Mouse (Mus musculus) small intestine, adult 2 months (tissue): Measurements from ENCODE around the gene Eaf1. TPM values are rescaled to one million over a fixed set of nuclear protein-coding genes. Genes with fewer than 3 reads are reported as not detected.
"Not testable (repeated sequence)": the region's sequence is repeated elsewhere in the genome, so short reads cannot be mapped to it uniquely, and the experiment has no call there.

ENCODE experiments used
- H3K27ac ChIP-seq: fragments of 200-500 bp; 2 replicates; pipeline ENCODE4 v1.5.1; 2012; ENCODE audit warnings: low read depth, low read length, control low read depth, inconsistent platforms; ENCODE audit not compliant: insufficient read depth
- H3K27me3 ChIP-seq: fragments of 200-500 bp; 2 replicates; pipeline ENCODE4 v1.6.1; 2012; ENCODE audit warnings: mild to moderate bottlenecking, moderate library complexity, low read length, inconsistent platforms; ENCODE audit not compliant: control insufficient read depth, insufficient read depth
- H3K36me3 ChIP-seq: fragments of 200-500 bp; 2 replicates; pipeline ENCODE4 v1.6.1; 2012; ENCODE audit warnings: mild to moderate bottlenecking, low read length, control low read depth, inconsistent platforms; ENCODE audit not compliant: control insufficient read depth, insufficient read depth
- H3K4me1 ChIP-seq: fragments of 200-500 bp; 2 replicates; pipeline ENCODE4 v1.6.1; 2012; ENCODE audit warnings: low read length, inconsistent platforms, mixed read lengths; ENCODE audit not compliant: control insufficient read depth, insufficient read depth, insufficient read length
- H3K4me3 ChIP-seq: fragments of 200-500 bp; 2 replicates; pipeline ENCODE4 v1.5.1; 2012; ENCODE audit warnings: low read depth, mild to moderate bottlenecking, control low read depth, inconsistent platforms, low read length, moderate library complexity
- CTCF ChIP-seq: fragments of 200-500 bp; IDR thresholded peaks from 2 replicates; pipeline ENCODE4 v1.5.1; 2012; ENCODE audit warnings: low read depth, mild to moderate bottlenecking, control low read depth, inconsistent platforms, low read length, moderate library complexity, mixed read lengths; ENCODE audit not compliant: insufficient replicate concordance, insufficient read length; ENCODE audit errors: extremely low read depth
- POLR2A ChIP-seq: fragments of 200-500 bp; IDR thresholded peaks from 2 replicates; pipeline ENCODE4 v1.6.1; 2012; ENCODE audit warnings: low read depth, mild to moderate bottlenecking, control low read depth, inconsistent platforms, low read length, moderate library complexity
- WGBS: fragments of 180-500 bp; shearing (Covaris S2); methylation state at CpG from one replicate; pipeline ENCODE4 v1.1.7; 2018; 5-methylcytosine and 5-hydroxymethylcytosine counted together
- polyA plus RNA-seq: library from polyadenylated mRNA; depleted of rRNA; stranded (reverse); fragments of >200 nt; gene quantifications from 2 replicates; pipeline ENCODE4 v1.2.3, GENCODE M21; 2012; rRNA removed

Gene Eaf1
- 14.5 and 24.0 TPM in 2 replicates for polyA plus RNA-seq

GRCm38 (mm10) chr14:31494349-31494974 lies at the start of gene Eaf1:
Gene Eaf1, plus strand, starts transcription at chr14:31494399.
- H3K36me3 ChIP-seq: peaks cover 15% of the 10 kb centered on the region
- WGBS: under 1% methylated on average over 37 of the region's 37 CpGs
- H3K27ac ChIP-seq: peak within 1 kb of the TSS; percentile 72
- H3K4me1 ChIP-seq: peaks cover 13% of the 10 kb centered on the region
- no peaks in the 10 kb centered on the region for H3K27me3 ChIP-seq
- peak within 1 kb of the TSS; percentile 98 for H3K4me3 ChIP-seq
- no peak for TF ChIP-seq CTCF
- no peak for TF ChIP-seq POLR2A

GRCm38 (mm10) chr14:31448994-31449393 lies 45.2 kb upstream of the Eaf1 start:
- Histone ChIP-seq H3K27ac (no peak overlapping the region), H3K36me3 (no peaks in the 10 kb centered on the region), H3K4me3 (no peak overlapping the region), H3K4me1 (no peaks in the 10 kb centered on the region; the same call in 1 of the 2 replicates), H3K27me3 (no peaks in the 10 kb centered on the region)
- WGBS: 45% methylated on average over 5 of the region's 5 CpGs
- TF ChIP-seq CTCF: no peak
- TF ChIP-seq POLR2A: no peak

- not testable (repeated sequence) for H3K4me1 ChIP-seq, H3K27ac ChIP-seq, H3K27me3 ChIP-seq, H3K36me3 ChIP-seq, H3K4me3 ChIP-seq
- 79% methylated on average over 12 of the region's 12 CpGs for WGBS
Measured at GRCm38 (mm10) chr14:31453946-31454345, 40.3 kb upstream of the Eaf1 start.

- H3K4me3 ChIP-seq: no peak overlapping the region
- H3K4me1 ChIP-seq: no peaks in the 10 kb centered on the region
- no peak overlapping the region for H3K27ac ChIP-seq
- 74% methylated on average over 8 of the region's 8 CpGs for WGBS
- TF ChIP-seq CTCF (peak; percentile 30; the same call in 1 of the 2 replicates), POLR2A (no peak)
- no peaks in the 10 kb centered on the region for H3K36me3 ChIP-seq
- no peaks in the 10 kb centered on the region for H3K27me3 ChIP-seq
Measured at GRCm38 (mm10) chr14:31454849-31455566, 39.2 kb upstream of the Eaf1 start.

GRCm38 (mm10) chr14:31456064-31456721 lies 38.0 kb upstream of the Eaf1 start:
- Histone ChIP-seq H3K36me3 (no peaks in the 10 kb centered on the region), H3K27me3 (no peaks in the 10 kb centered on the region), H3K27ac (no peak overlapping the region), H3K4me3 (no peak overlapping the region), H3K4me1 (no peaks in the 10 kb centered on the region)
- 79% methylated on average over 6 of the region's 6 CpGs for WGBS
- TF ChIP-seq POLR2A: no peak
- TF ChIP-seq CTCF: no peak

- H3K27ac ChIP-seq: no peak overlapping the region
- H3K4me1 ChIP-seq: no peaks in the 10 kb centered on the region
- no peak overlapping the region for H3K4me3 ChIP-seq
- 89% methylated on average over 12 of the region's 12 CpGs for WGBS
- no peaks in the 10 kb centered on the region for H3K27me3 ChIP-seq
- H3K36me3 ChIP-seq: no peaks in the 10 kb centered on the region
- TF ChIP-seq CTCF: no peak
- TF ChIP-seq POLR2A: no peak
Measured at GRCm38 (mm10) chr14:31458006-31458405, 36.2 kb upstream of the Eaf1 start.

- H3K4me1 ChIP-seq, H3K27me3 ChIP-seq, H3K36me3 ChIP-seq, H3K27ac ChIP-seq, H3K4me3 ChIP-seq: not testable (repeated sequence)
- WGBS: 79% methylated on average over 5 of the region's 5 CpGs
Measured at GRCm38 (mm10) chr14:31462226-31462625, 32.0 kb upstream of the Eaf1 start.
